Mouse (Mus musculus): Measurements from ENCODE around the gene Spon2. TPM values are rescaled to one million over a fixed set of nuclear protein-coding genes. Genes with fewer than 3 reads are reported as not detected.

The Spon2 gene
- polyA plus RNA-seq (2015; fragmentation: Nextera tagmentation; extraction: Ambion mirVana), result 60.9 and 73.3 TPM in 2 replicates

GRCm38 (mm10) chr5:33218081-33218480 lies at the start of gene Spon2:
Gene Spon2 (minus strand): TSS chr5:33218455.
- Histone ChIP-seq H3K27me3 (ENCODE audit: control insufficient read depth, insufficient read depth, low read length) (no peaks in the 10 kb centered on the region), H3K4me1 (ENCODE audit: control insufficient read depth, insufficient read depth, low read length) (peaks cover 51% of the 10 kb centered on the region), H3K27ac (ENCODE audit: low read length) (peak within 1 kb of the TSS; percentile 95), H3K36me3 (ENCODE audit: control insufficient read depth, insufficient read depth, low read length) (no peaks in the 10 kb centered on the region), H3K4me3 (replicated peaks; ENCODE audit: low read length) (peak within 1 kb of the TSS; percentile 33), H3K9ac (ENCODE audit: low read length) (peak within 1 kb of the TSS; percentile 60), H3K4me2 (ENCODE audit: low read depth, low read length) (peak within 1 kb of the TSS; percentile 45), H3K9me3 (replicated peaks; ENCODE audit: control insufficient read depth, low read length) (no peaks in the 10 kb centered on the region)
- ATAC-seq (ENCODE audit: insufficient read depth, low FRiP score), result peak; percentile 78
- 20% methylated on average over 5 of the region's 5 CpGs for WGBS

- WGBS, result 78% methylated on average over 5 of the region's 5 CpGs
- ATAC-seq (ENCODE audit: insufficient read depth, low FRiP score), result no peak
Observed at GRCm38 (mm10) chr5:33254416-33254815, 36.2 kb upstream of the Spon2 start.

GRCm38 (mm10) chr5:33248186-33248585 lies 29.9 kb upstream of the Spon2 start:
- no peak overlapping the region for H3K4me3 ChIP-seq (replicated peaks; ENCODE audit: low read length)
- no peaks in the 10 kb centered on the region for H3K9me3 ChIP-seq (replicated peaks; ENCODE audit: control insufficient read depth, low read length)
- peaks cover 17% of the 10 kb centered on the region for H3K4me1 ChIP-seq (ENCODE audit: control insufficient read depth, insufficient read depth, low read length)
- peaks cover 35% of the 10 kb centered on the region for H3K36me3 ChIP-seq (ENCODE audit: control insufficient read depth, insufficient read depth, low read length)
- H3K27ac ChIP-seq (ENCODE audit: low read length), result no peak overlapping the region
- H3K9ac ChIP-seq (ENCODE audit: low read length), result no peak overlapping the region
- 64% methylated on average over 12 of the region's 12 CpGs for WGBS
- H3K27me3 ChIP-seq (ENCODE audit: control insufficient read depth, insufficient read depth, low read length), result no peaks in the 10 kb centered on the region
- no peak overlapping the region for H3K4me2 ChIP-seq (ENCODE audit: low read depth, low read length)
- ATAC-seq (ENCODE audit: insufficient read depth, low FRiP score), result no peak

More at GRCm38 (mm10) chr5:33254416-33254815, 36.2 kb upstream of the Spon2 start:
- Histone ChIP-seq H3K4me3 (replicated peaks; ENCODE audit: low read length) (no peak overlapping the region), H3K9me3 (replicated peaks; ENCODE audit: control insufficient read depth, low read length) (no peaks in the 10 kb centered on the region), H3K27ac (ENCODE audit: low read length) (no peak overlapping the region), H3K4me2 (ENCODE audit: low read depth, low read length) (no peak overlapping the region), H3K4me1 (ENCODE audit: control insufficient read depth, insufficient read depth, low read length) (no peaks in the 10 kb centered on the region), H3K27me3 (ENCODE audit: control insufficient read depth, insufficient read depth, low read length) (no peaks in the 10 kb centered on the region), H3K9ac (ENCODE audit: low read length) (no peak overlapping the region), H3K36me3 (ENCODE audit: control insufficient read depth, insufficient read depth, low read length) (peaks cover 76% of the 10 kb centered on the region)

GRCm38 (mm10) chr5:33247387-33247786 lies 29.1 kb upstream of the Spon2 start:
- Histone ChIP-seq H3K4me2 (ENCODE audit: low read depth, low read length) (no peak overlapping the region), H3K9me3 (replicated peaks; ENCODE audit: control insufficient read depth, low read length) (no peaks in the 10 kb centered on the region), H3K27ac (ENCODE audit: low read length) (no peak overlapping the region; the same call in 1 of the 2 replicates), H3K9ac (ENCODE audit: low read length) (no peak overlapping the region), H3K36me3 (ENCODE audit: control insufficient read depth, insufficient read depth, low read length) (peaks cover 33% of the 10 kb centered on the region), H3K4me1 (ENCODE audit: control insufficient read depth, insufficient read depth, low read length) (peaks cover 17% of the 10 kb centered on the region), H3K4me3 (replicated peaks; ENCODE audit: low read length) (no peak overlapping the region), H3K27me3 (ENCODE audit: control insufficient read depth, insufficient read depth, low read length) (no peaks in the 10 kb centered on the region)
- WGBS, result 95% methylated on average over 2 of the region's 2 CpGs
- no peak for ATAC-seq (ENCODE audit: insufficient read depth, low FRiP score)

- Histone ChIP-seq H3K4me3 (replicated peaks; ENCODE audit: low read length) (no peak overlapping the region), H3K4me2 (ENCODE audit: low read depth, low read length) (no peak overlapping the region), H3K9ac (ENCODE audit: low read length) (no peak overlapping the region), H3K27ac (ENCODE audit: low read length) (peak overlapping the region; percentile 84), H3K36me3 (ENCODE audit: control insufficient read depth, insufficient read depth, low read length) (peaks cover 27% of the 10 kb centered on the region), H3K9me3 (replicated peaks; ENCODE audit: control insufficient read depth, low read length) (no peaks in the 10 kb centered on the region), H3K4me1 (ENCODE audit: control insufficient read depth, insufficient read depth, low read length) (peaks cover 17% of the 10 kb centered on the region), H3K27me3 (ENCODE audit: control insufficient read depth, insufficient read depth, low read length) (no peaks in the 10 kb centered on the region)
- peak; percentile 81 for ATAC-seq (ENCODE audit: insufficient read depth, low FRiP score)
- WGBS, result 27% methylated on average over 3 of the region's 3 CpGs
Observed at GRCm38 (mm10) chr5:33245701-33246100, 27.4 kb upstream of the Spon2 start.

DNA sequence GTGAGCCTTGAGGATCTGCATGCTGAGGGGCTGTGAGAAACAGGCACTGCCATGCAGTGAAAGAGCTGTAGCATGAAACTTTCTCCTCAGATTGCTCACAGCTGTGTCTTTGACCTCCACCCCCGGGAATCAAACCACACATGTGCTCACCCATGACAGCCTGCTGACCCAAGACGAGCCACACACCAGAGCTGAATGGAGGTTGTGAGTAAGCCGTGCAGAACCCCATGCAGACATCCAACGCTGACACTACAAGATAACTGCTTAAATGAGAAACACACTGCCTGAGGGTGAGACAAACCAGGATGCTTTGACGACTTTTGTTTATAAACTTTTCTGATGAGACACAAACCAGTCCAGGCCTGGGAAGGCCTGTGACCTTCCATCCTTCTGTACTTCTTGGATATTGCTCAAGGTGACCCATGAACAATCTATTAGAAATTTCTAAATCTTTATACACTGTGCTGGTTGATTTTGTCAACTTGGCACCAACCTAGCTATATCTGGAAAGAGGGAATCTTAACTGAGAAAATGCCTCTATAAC lies 26.2 kb upstream of the Spon2 start:
- no peak overlapping the region for H3K9ac ChIP-seq (ENCODE audit: low read length)
- no peaks in the 10 kb centered on the region for H3K27me3 ChIP-seq (ENCODE audit: control insufficient read depth, insufficient read depth, low read length)
- 39% methylated on average over 5 of the region's 5 CpGs for WGBS
- ATAC-seq (ENCODE audit: insufficient read depth, low FRiP score), result peak; percentile 23; the same call in 1 of the 2 replicates
- no peak overlapping the region for H3K4me2 ChIP-seq (ENCODE audit: low read depth, low read length)
- H3K36me3 ChIP-seq (ENCODE audit: control insufficient read depth, insufficient read depth, low read length), result peaks cover 19% of the 10 kb centered on the region
- H3K27ac ChIP-seq (ENCODE audit: low read length), result peak overlapping the region; percentile 62
- H3K4me3 ChIP-seq (replicated peaks; ENCODE audit: low read length), result no peak overlapping the region
- H3K4me1 ChIP-seq (ENCODE audit: control insufficient read depth, insufficient read depth, low read length), result peaks cover 21% of the 10 kb centered on the region
- H3K9me3 ChIP-seq (replicated peaks; ENCODE audit: control insufficient read depth, low read length), result no peaks in the 10 kb centered on the region

DNA sequence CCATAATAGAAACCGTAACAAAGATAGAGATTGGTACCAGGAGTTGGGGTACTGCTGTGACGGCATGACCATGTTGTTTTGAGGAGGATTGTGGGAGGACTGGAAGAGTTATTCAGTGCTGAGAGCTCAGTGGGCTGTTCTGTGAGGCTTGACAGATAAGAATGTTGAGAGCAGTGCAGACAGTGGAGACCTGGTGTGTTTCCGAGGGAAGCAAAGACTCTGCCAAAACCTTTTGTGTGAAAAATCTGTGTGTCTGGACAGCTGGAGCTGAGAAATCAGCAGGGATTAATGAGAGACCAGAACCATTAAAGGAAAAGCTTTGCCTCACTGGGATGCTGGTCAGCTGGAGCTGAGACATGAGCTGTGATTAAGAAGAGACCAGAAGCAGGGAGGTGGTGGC lies 21.7 kb upstream of the Spon2 start:
- no peaks in the 10 kb centered on the region for H3K27me3 ChIP-seq (ENCODE audit: control insufficient read depth, insufficient read depth, low read length)
- H3K4me2 ChIP-seq (ENCODE audit: low read depth, low read length), result no peak overlapping the region
- WGBS, result 35% methylated on average over 3 of the region's 3 CpGs
- no peak overlapping the region for H3K4me3 ChIP-seq (replicated peaks; ENCODE audit: low read length)
- H3K27ac ChIP-seq (ENCODE audit: low read length), result peak overlapping the region; percentile 42
- no peaks in the 10 kb centered on the region for H3K36me3 ChIP-seq (ENCODE audit: control insufficient read depth, insufficient read depth, low read length)
- no peak overlapping the region for H3K9ac ChIP-seq (ENCODE audit: low read length)
- peaks cover 30% of the 10 kb centered on the region for H3K4me1 ChIP-seq (ENCODE audit: control insufficient read depth, insufficient read depth, low read length)
- peak; percentile 61; the same call in 1 of the 2 replicates for ATAC-seq (ENCODE audit: insufficient read depth, low FRiP score)
- H3K9me3 ChIP-seq (replicated peaks; ENCODE audit: control insufficient read depth, low read length), result no peaks in the 10 kb centered on the region

GRCm38 (mm10) chr5:33239111-33239714 lies 21.0 kb upstream of the Spon2 start:
- H3K9ac ChIP-seq (ENCODE audit: low read length), result no peak overlapping the region
- no peaks in the 10 kb centered on the region for H3K9me3 ChIP-seq (replicated peaks; ENCODE audit: control insufficient read depth, low read length)
- H3K27ac ChIP-seq (ENCODE audit: low read length), result peak overlapping the region; percentile 42
- peaks cover 26% of the 10 kb centered on the region for H3K4me1 ChIP-seq (ENCODE audit: control insufficient read depth, insufficient read depth, low read length)
- H3K27me3 ChIP-seq (ENCODE audit: control insufficient read depth, insufficient read depth, low read length), result no peaks in the 10 kb centered on the region
- 53% methylated on average over 3 of the region's 3 CpGs for WGBS
- no peak; the same call in 1 of the 2 replicates for ATAC-seq (ENCODE audit: insufficient read depth, low FRiP score)
- H3K4me3 ChIP-seq (replicated peaks; ENCODE audit: low read length), result no peak overlapping the region
- H3K4me2 ChIP-seq (ENCODE audit: low read depth, low read length), result no peak overlapping the region
- H3K36me3 ChIP-seq (ENCODE audit: control insufficient read depth, insufficient read depth, low read length), result no peaks in the 10 kb centered on the region

- ATAC-seq (ENCODE audit: insufficient read depth, low FRiP score), result no peak
Observed at GRCm38 (mm10) chr5:33238256-33238645, 20.0 kb upstream of the Spon2 start.

More at GRCm38 (mm10) chr5:33238256-33238645, 20.0 kb upstream of the Spon2 start:
- H3K4me3 ChIP-seq (replicated peaks; ENCODE audit: low read length), result no peak overlapping the region
- no peak overlapping the region for H3K27ac ChIP-seq (ENCODE audit: low read length)
- H3K4me1 ChIP-seq (ENCODE audit: control insufficient read depth, insufficient read depth, low read length), result peaks cover 23% of the 10 kb centered on the region
- H3K9me3 ChIP-seq (replicated peaks; ENCODE audit: control insufficient read depth, low read length), result no peaks in the 10 kb centered on the region
- no peak overlapping the region for H3K4me2 ChIP-seq (ENCODE audit: low read depth, low read length)
- H3K36me3 ChIP-seq (ENCODE audit: control insufficient read depth, insufficient read depth, low read length), result no peaks in the 10 kb centered on the region
- 64% methylated on average over 3 of the region's 3 CpGs for whole genome bisulfite sequencing
- no peaks in the 10 kb centered on the region for H3K27me3 ChIP-seq (ENCODE audit: control insufficient read depth, insufficient read depth, low read length)
- no peak overlapping the region for H3K9ac ChIP-seq (ENCODE audit: low read length)

Measured in stomach, embryonic 16.5 days (tissue).